Mouse (Mus musculus): ENCODE measurements at regions not wholly inside any gene's neighbourhood (a gene's known extent, or its start where the extent isn't known, plus 50 kb on each side); places are given as distances from the start of the nearest gene placed in this dataset.

DNA sequence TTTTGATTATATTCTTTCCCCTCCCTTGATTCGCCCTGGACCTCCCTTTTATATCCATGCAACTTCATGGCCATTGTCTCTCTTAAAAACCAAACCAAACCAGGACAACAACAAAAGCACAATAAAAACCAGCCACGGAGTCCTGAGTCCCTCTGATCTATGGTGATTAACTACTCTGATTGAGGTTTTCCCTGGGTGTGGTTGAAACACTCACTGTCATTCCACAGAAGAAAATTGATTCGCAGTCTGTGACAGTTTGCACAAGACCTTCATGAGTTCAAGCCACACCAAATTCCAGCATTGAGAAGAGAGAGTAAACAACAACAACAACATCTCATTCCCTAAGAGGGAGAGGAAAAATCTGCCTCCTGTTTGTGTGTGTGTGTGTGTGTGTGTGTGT lies 56.1 kb upstream of the Acsl3 start:
- TF ChIP-seq POLR2A (IDR thresholded peaks at IDR 0.05; ENCODE audit: insufficient read depth, low read depth, low read length) (no peak), CTCF (IDR thresholded peaks at IDR 0.05; ENCODE audit: insufficient read depth, low read depth, low read length) (no peak)
